8 mouse cellular contexts compared by ENCODE assay signal in genomic region chr9:60837449-60838141, GRCm38 (mm10). TPM values are rescaled to one million over a fixed set of nuclear protein-coding genes. Genes with fewer than 3 reads are reported as not detected.
DNase-seq lines count a peak whose midpoint lies in the region; ATAC-seq lines count a peak whose summit lies in the region.

No protein-coding gene starts in this region.

- H3K9me3 ChIP-seq in hindbrain, embryonic 16.5 days (ENCODE audit: control insufficient read depth, low read length), result no peaks in the 10 kb centered on the region
- H3K9me3 ChIP-seq in neural tube, embryonic 15.5 days (replicated peaks), result no peaks in the 10 kb centered on the region

- intact Hi-C loops in gastrocnemius, postnatal 14 days (cut with DNase I; ENCODE audit: low total_unique reads), result no loop called here

- peak overlapping the region; percentile 26 for H3K4me3 ChIP-seq in hindbrain, embryonic 16.5 days (ENCODE audit: low read length)
- 0 out of 2 replicates have a peak overlapping the region, but pooled peaks have one; percentile 12 for H3K4me3 ChIP-seq in neural tube, embryonic 15.5 days (replicated peaks)

- peak overlapping the region; percentile 56 for H3K4me2 ChIP-seq in hindbrain, embryonic 16.5 days (ENCODE audit: low read length)
- H3K4me2 ChIP-seq in neural tube, embryonic 15.5 days, result peak overlapping the region; percentile 49

- no peaks in the 10 kb centered on the region for H3K27me3 ChIP-seq in hindbrain, embryonic 16.5 days (replicated peaks; ENCODE audit: control insufficient read depth, insufficient read depth, low read length)
- H3K27me3 ChIP-seq in neural tube, embryonic 15.5 days (replicated peaks), result no peaks in the 10 kb centered on the region

- no peaks in the 10 kb centered on the region for H3K36me3 ChIP-seq in hindbrain, embryonic 16.5 days (ENCODE audit: control insufficient read depth, insufficient read depth, low read length)
- no peaks in the 10 kb centered on the region for H3K36me3 ChIP-seq in neural tube, embryonic 15.5 days

- peaks cover 8% of the 10 kb centered on the region for H3K4me1 ChIP-seq in hindbrain, embryonic 16.5 days (ENCODE audit: control insufficient read depth, insufficient read depth, low read depth, low read length)
- peaks cover 24% of the 10 kb centered on the region for H3K4me1 ChIP-seq in neural tube, embryonic 15.5 days

- H3K9ac ChIP-seq in hindbrain, embryonic 16.5 days (ENCODE audit: low read depth, low read length), result peak overlapping the region; percentile 50
- H3K9ac ChIP-seq in neural tube, embryonic 15.5 days (replicated peaks), result no peak overlapping the region

- DNase-seq in gastrocnemius, adult 18-20 months (ENCODE audit: low spot score), result peak; percentile 80
- no peak for DNase-seq in gastrocnemius, postnatal 10 days
- DNase-seq in gastrocnemius, postnatal 14 days, result peak; percentile 35
- peak; percentile 55 to 74 for DNase-seq in lung, adult 18-20 months
- DNase-seq in right cerebral cortex, postnatal 14 days, result no peak
- DNase-seq in cerebellum, adult 9-11 months, result no peak

- ATAC-seq in hindbrain, embryonic 16.5 days, result peak; percentile 48; the same call in 1 of the 2 replicates
- no peak for ATAC-seq in neural tube, embryonic 15.5 days (ENCODE audit: low FRiP score)

- peak overlapping the region; percentile 52 for H3K27ac ChIP-seq in hindbrain, embryonic 16.5 days (ENCODE audit: low read depth, low read length)
- H3K27ac ChIP-seq in neural tube, embryonic 15.5 days (replicated peaks), result peak overlapping the region; percentile 60

- WGBS in hindbrain, embryonic 16.5 days, result 8% methylated on average over 20 of the region's 20 CpGs
- WGBS in neural tube, embryonic 15.5 days, result 13% methylated on average over 20 of the region's 20 CpGs

RNA-seq across cellular contexts. Expression of gene Uaca, which starts 43.3 kb away (rescaled TPM):
- 100 to 1,000 TPM; 137 to 171 TPM for total RNA-seq in gastrocnemius, adult 18-20 months (2021)
- total RNA-seq in gastrocnemius, postnatal 10 days (2021), result 10 to 100 TPM; 84.9 to 90.4 TPM
- total RNA-seq in gastrocnemius, postnatal 14 days (2021), result 10 to 100 TPM; 70.3 to 78.1 TPM
- 15.8 and 22.2 TPM in 2 replicates for polyA plus RNA-seq in hindbrain, embryonic 16.5 days (2015; fragmentation: Nextera tagmentation; extraction: Ambion mirVana)
- 16.9 and 24.6 TPM in 2 replicates for polyA plus RNA-seq in neural tube, embryonic 15.5 days (2015; fragmentation: Nextera tagmentation; extraction: Ambion mirVana)

Comparison
In these comparisons a context has a peak if more than half of its experiments do, and no peak if none do; other contexts are left out.
1. DNase-seq: peak in gastrocnemius, adult 18-20 months (single experiment), gastrocnemius, postnatal 14 days (single experiment) and lung, adult 18-20 months (2 of 2); none in gastrocnemius, postnatal 10 days (single experiment), right cerebral cortex, postnatal 14 days (single experiment) and cerebellum, adult 9-11 months (single experiment).